Mouse (Mus musculus) hindbrain, embryonic 15.5 days (tissue): ENCODE results near the gene Traf3ip2. TPM values are rescaled to one million over a fixed set of nuclear protein-coding genes. Genes with fewer than 3 reads are reported as not detected.

Experiments
- ATAC-seq: fragments of 200-750 bp; cut with Nextera tagmentation; 2 replicates; pipeline ENCODE4 v1.8.0; 2017; ENCODE audit warnings: low read depth, moderate number of reproducible peaks, moderate TSS enrichment; ENCODE audit not compliant: low FRiP score
- H3K27ac ChIP-seq: fragments of 300-500 bp; sonication (generic); replicated peaks from 2 replicates; pipeline ENCODE4 v1.5.1; 2015; ENCODE audit warnings: mild to moderate bottlenecking, inconsistent platforms
- H3K27me3 ChIP-seq: fragments of 300-500 bp; sonication (generic); 2 replicates; pipeline ENCODE4 v1.6.1; 2015; ENCODE audit warnings: control low read depth, inconsistent platforms
- H3K36me3 ChIP-seq: fragments of 300-500 bp; sonication (generic); 2 replicates; pipeline ENCODE4 v1.6.1; 2015; ENCODE audit warnings: control low read depth, inconsistent platforms
- H3K4me1 ChIP-seq: fragments of 300-500 bp; sonication (generic); replicated peaks from 2 replicates; pipeline ENCODE4 v1.6.1; 2015; ENCODE audit warnings: control low read depth, inconsistent platforms
- H3K4me2 ChIP-seq: fragments of 300-500 bp; sonication (generic); 2 replicates; pipeline ENCODE4 v1.6.1; 2015; ENCODE audit warnings: moderate library complexity, mild to moderate bottlenecking, inconsistent platforms
- H3K4me3 ChIP-seq: fragments of 300-500 bp; sonication (generic); 2 replicates; pipeline ENCODE4 v1.5.1; 2015; ENCODE audit warnings: mild to moderate bottlenecking, inconsistent platforms
- H3K9ac ChIP-seq: fragments of 300-500 bp; sonication (generic); 2 replicates; pipeline ENCODE4 v1.6.1; 2015; ENCODE audit warnings: inconsistent platforms
- H3K9me3 ChIP-seq: fragments of 300-500 bp; sonication (generic); 2 replicates; pipeline ENCODE4 v1.6.1; 2016; ENCODE audit warnings: control low read depth, inconsistent platforms
- WGBS: fragments of 180-500 bp; shearing (Covaris S2); methylation state at CpG from one replicate; pipeline ENCODE4 v1.1.7; 2015; 5-methylcytosine and 5-hydroxymethylcytosine counted together
- polyA plus RNA-seq: library from polyadenylated mRNA; unstranded; fragments of >200 nt; fragmentation: Nextera tagmentation; extraction: Ambion mirVana; gene quantifications from 2 replicates; pipeline ENCODE4 v1.2.1, GENCODE M21; 2015

The Traf3ip2 gene
- polyA plus RNA-seq, 1 experiment from 2014 or later, result 7.9 TPM

DNA sequence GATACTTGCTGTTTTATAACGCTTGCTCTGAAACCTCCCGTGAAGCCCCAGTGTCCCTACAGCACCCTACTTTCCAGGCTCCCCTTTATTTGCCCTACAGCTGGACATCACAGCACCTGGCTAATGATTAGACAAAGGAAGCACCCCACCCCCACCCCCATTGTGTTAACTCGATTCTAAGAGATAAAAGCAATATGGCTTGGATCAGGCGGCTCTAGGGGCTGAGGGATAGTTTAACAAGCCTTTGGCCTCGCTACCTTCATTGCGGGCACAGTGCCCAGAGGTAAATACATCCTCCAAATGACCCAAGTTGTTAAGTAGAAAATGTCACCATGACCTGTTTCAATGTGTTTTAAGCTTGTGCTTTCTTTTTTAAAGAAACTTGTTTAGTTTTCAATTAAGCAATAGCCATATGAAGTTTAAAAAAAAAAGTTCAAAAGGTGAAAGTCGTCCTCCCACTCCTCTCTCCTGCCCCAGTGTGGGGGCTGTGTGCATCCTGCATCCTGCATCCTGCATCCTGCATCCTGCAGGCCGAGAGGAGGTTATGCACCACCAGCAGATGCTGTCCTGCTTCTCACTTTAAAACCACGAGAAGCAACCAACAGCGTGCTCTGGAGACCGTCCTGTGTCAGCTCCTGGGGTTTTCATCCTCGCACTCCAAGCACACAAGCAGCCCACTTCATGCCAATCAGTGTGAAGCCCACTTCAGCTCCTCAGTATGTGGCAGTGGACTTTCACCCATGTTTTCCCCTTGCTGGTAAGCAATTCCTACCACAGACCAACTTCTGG, 12.3 kb downstream of the Traf3ip2 start:
- Histone ChIP-seq H3K9ac (no peak overlapping the region), H3K4me1 (peaks cover 40% of the 10 kb centered on the region)

GRCm38 (mm10) chr10:39625626-39626260, 13.0 kb downstream of the Traf3ip2 start:
- H3K27me3 ChIP-seq, result no peaks in the 10 kb centered on the region
- ATAC-seq, result no peak

More for the DNA sequence above, 12.3 kb downstream of the Traf3ip2 start:
- H3K27ac ChIP-seq, result 0 out of 2 replicates have a peak overlapping the region, but pooled peaks have one; percentile 5
- H3K27me3 ChIP-seq, result no peaks in the 10 kb centered on the region
- H3K4me3 ChIP-seq, result no peak overlapping the region
- H3K36me3 ChIP-seq, result peaks cover 3% of the 10 kb centered on the region
- no peak overlapping the region for H3K4me2 ChIP-seq
- H3K9me3 ChIP-seq, result no peaks in the 10 kb centered on the region
- ATAC-seq, result no peak
- WGBS, result 54% methylated on average over 12 of the region's 12 CpGs

GRCm38 (mm10) chr10:39626376-39626775, 13.6 kb downstream of the Traf3ip2 start:
- no peak for ATAC-seq
- 90% methylated on average over 12 of the region's 12 CpGs for WGBS
- no peak overlapping the region for H3K4me3 ChIP-seq
- no peaks in the 10 kb centered on the region for H3K9me3 ChIP-seq
- no peak overlapping the region for H3K9ac ChIP-seq
- no peak overlapping the region for H3K4me2 ChIP-seq
- H3K36me3 ChIP-seq, result peaks cover 3% of the 10 kb centered on the region
- H3K27ac ChIP-seq, result no peak overlapping the region
- no peaks in the 10 kb centered on the region for H3K27me3 ChIP-seq
- H3K4me1 ChIP-seq, result peaks cover 53% of the 10 kb centered on the region

More at GRCm38 (mm10) chr10:39625626-39626260, 13.0 kb downstream of the Traf3ip2 start:
- no peak overlapping the region for H3K4me2 ChIP-seq
- 85% methylated on average over 11 of the region's 11 CpGs for WGBS
- peaks cover 47% of the 10 kb centered on the region for H3K4me1 ChIP-seq
- peaks cover 3% of the 10 kb centered on the region for H3K36me3 ChIP-seq
- no peak overlapping the region for H3K9ac ChIP-seq
- H3K9me3 ChIP-seq, result no peaks in the 10 kb centered on the region
- H3K4me3 ChIP-seq, result no peak overlapping the region
- H3K27ac ChIP-seq, result no peak overlapping the region

- Histone ChIP-seq H3K4me1 (peaks cover 60% of the 10 kb centered on the region), H3K27me3 (no peaks in the 10 kb centered on the region), H3K9me3 (no peaks in the 10 kb centered on the region), H3K27ac (peak overlapping the region; percentile 68; the same call in 1 of the 2 replicates), H3K4me2 (no peak overlapping the region), H3K4me3 (no peak overlapping the region), H3K36me3 (no peaks in the 10 kb centered on the region), H3K9ac (no peak overlapping the region)
- 34% methylated on average over 10 of the region's 10 CpGs for WGBS
- ATAC-seq, result peak; percentile 24; the same call in 1 of the 2 replicates
These were observed 16.2 kb downstream of the Traf3ip2 start for GRCm38 (mm10) chr10:39628799-39629517.

GRCm38 (mm10) chr10:39629746-39630552, 17.2 kb downstream of the Traf3ip2 start:
- WGBS, result 35% methylated on average over 18 of the region's 18 CpGs
- H3K9ac ChIP-seq, result no peak overlapping the region
- no peak for ATAC-seq

GRCm38 (mm10) chr10:39630811-39631210, 18.1 kb downstream of the Traf3ip2 start:
- ATAC-seq, result no peak; the same call in 1 of the 2 replicates
- H3K4me2 ChIP-seq, result no peak overlapping the region
- 39% methylated on average over 6 of the region's 6 CpGs for WGBS

More at GRCm38 (mm10) chr10:39629746-39630552, 17.2 kb downstream of the Traf3ip2 start:
- Histone ChIP-seq H3K4me3 (no peak overlapping the region), H3K4me1 (peaks cover 51% of the 10 kb centered on the region), H3K9me3 (no peaks in the 10 kb centered on the region), H3K27ac (peak overlapping the region; percentile 68), H3K27me3 (no peaks in the 10 kb centered on the region), H3K36me3 (no peaks in the 10 kb centered on the region), H3K4me2 (peak overlapping the region; percentile 27)

GRCm38 (mm10) chr10:39631627-39632026, 18.9 kb downstream of the Traf3ip2 start:
- Histone ChIP-seq H3K9me3 (no peaks in the 10 kb centered on the region), H3K4me2 (no peak overlapping the region), H3K36me3 (no peaks in the 10 kb centered on the region), H3K4me1 (peaks cover 41% of the 10 kb centered on the region), H3K4me3 (no peak overlapping the region), H3K9ac (no peak overlapping the region), H3K27me3 (no peaks in the 10 kb centered on the region), H3K27ac (peak overlapping the region; percentile 54; the same call in 1 of the 2 replicates)
- 53% methylated on average over 14 of the region's 14 CpGs for WGBS
- ATAC-seq, result no peak

More at GRCm38 (mm10) chr10:39630811-39631210, 18.1 kb downstream of the Traf3ip2 start:
- no peak overlapping the region for H3K4me3 ChIP-seq
- no peaks in the 10 kb centered on the region for H3K36me3 ChIP-seq
- peak overlapping the region; percentile 68; the same call in 1 of the 2 replicates for H3K27ac ChIP-seq
- H3K9me3 ChIP-seq, result no peaks in the 10 kb centered on the region
- peaks cover 45% of the 10 kb centered on the region for H3K4me1 ChIP-seq
- no peak overlapping the region for H3K9ac ChIP-seq
- H3K27me3 ChIP-seq, result no peaks in the 10 kb centered on the region

DNA sequence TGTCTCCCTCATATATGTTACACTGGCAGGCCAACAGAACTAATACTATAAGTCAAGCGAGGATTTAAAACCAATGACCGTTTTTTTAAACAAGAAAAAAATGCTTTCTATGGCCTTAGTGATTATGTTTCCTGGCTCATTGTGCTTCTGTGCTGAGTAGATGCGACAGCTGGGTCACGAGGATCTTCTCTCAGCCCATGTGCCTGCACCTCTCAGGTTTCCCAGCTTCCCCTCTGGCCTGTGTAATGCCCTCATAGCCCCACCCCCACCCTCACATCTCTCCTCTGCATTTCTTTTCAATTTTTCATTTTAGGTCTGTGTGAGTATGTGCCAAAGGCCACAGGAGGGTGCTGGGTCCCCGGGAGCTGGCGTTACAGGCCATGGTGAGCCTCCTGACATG, 20.6 kb downstream of the Traf3ip2 start:
- no peak for ATAC-seq
- Histone ChIP-seq H3K27me3 (no peaks in the 10 kb centered on the region), H3K4me1 (peaks cover 44% of the 10 kb centered on the region), H3K36me3 (no peaks in the 10 kb centered on the region), H3K9ac (no peak overlapping the region), H3K27ac (no peak overlapping the region), H3K4me3 (no peak overlapping the region), H3K4me2 (no peak overlapping the region), H3K9me3 (no peaks in the 10 kb centered on the region)
- WGBS, result 84% methylated on average over 6 of the region's 6 CpGs

DNA sequence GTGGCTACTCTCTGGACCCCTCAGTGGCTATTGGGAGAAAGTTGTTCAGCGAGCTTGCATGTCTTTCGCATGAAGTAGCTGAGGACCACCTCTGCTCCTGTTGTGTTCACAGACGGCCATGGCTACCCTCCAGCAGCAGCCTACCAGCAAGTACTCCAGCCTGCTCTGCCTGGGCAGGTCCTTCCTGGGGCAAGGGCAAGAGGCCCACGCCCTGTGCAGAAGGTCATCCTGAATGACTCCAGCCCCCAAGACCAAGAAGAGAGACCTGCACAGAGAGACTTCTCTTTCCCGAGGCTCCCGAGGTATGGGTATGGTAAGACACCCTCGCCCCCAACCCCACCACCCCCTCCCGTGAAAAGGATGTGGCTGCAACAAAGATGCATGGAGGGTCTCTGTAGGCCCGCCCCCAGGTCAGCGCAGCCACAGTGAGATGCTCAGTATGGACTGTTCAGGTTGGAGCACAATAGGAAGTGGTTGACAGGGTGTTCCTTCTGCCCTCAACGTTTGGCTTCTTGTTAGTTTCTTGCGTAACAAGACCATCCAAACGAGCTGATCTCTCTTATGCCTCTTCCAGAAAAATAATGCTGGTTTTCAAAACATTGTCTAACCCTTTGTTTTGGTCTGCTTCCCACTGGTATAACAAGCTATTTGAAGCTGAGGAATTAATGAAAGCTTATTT, 21.8 kb downstream of the Traf3ip2 start:
- Histone ChIP-seq H3K36me3 (no peaks in the 10 kb centered on the region), H3K9me3 (no peaks in the 10 kb centered on the region), H3K27me3 (no peaks in the 10 kb centered on the region), H3K4me3 (no peak overlapping the region), H3K9ac (no peak overlapping the region), H3K4me1 (peaks cover 39% of the 10 kb centered on the region), H3K27ac (no peak overlapping the region), H3K4me2 (no peak overlapping the region)
- no peak for ATAC-seq
- 91% methylated on average over 13 of the region's 13 CpGs for WGBS

- H3K27me3 ChIP-seq, result no peaks in the 10 kb centered on the region
- H3K4me2 ChIP-seq, result no peak overlapping the region
- H3K9me3 ChIP-seq, result no peaks in the 10 kb centered on the region
- H3K36me3 ChIP-seq, result no peaks in the 10 kb centered on the region
- WGBS, result 53% methylated on average over 3 of the region's 3 CpGs
- ATAC-seq, result no peak
- H3K27ac ChIP-seq, result 0 out of 2 replicates have a peak overlapping the region, but pooled peaks have one; percentile 2
- H3K4me3 ChIP-seq, result no peak overlapping the region
- no peak overlapping the region for H3K9ac ChIP-seq
- H3K4me1 ChIP-seq, result peaks cover 19% of the 10 kb centered on the region
These were observed 26.1 kb downstream of the Traf3ip2 start for GRCm38 (mm10) chr10:39638862-39639261.

- no peak overlapping the region for H3K4me3 ChIP-seq
- H3K9ac ChIP-seq, result no peak overlapping the region
- no peak overlapping the region for H3K4me2 ChIP-seq
- WGBS, result 86% methylated on average over 5 of the region's 5 CpGs
- no peaks in the 10 kb centered on the region for H3K27me3 ChIP-seq
- no peak overlapping the region for H3K27ac ChIP-seq
- no peaks in the 10 kb centered on the region for H3K9me3 ChIP-seq
- no peak for ATAC-seq
- H3K36me3 ChIP-seq, result no peaks in the 10 kb centered on the region
- peaks cover 19% of the 10 kb centered on the region for H3K4me1 ChIP-seq
These were observed 27.0 kb downstream of the Traf3ip2 start for GRCm38 (mm10) chr10:39639783-39640182.
